Mouse (Mus musculus): ENCODE measurements around the gene Gm5152. TPM values are rescaled to one million over a fixed set of nuclear protein-coding genes. Genes with fewer than 3 reads are reported as not detected.
"Not testable (repeated sequence)": the region's sequence is repeated elsewhere in the genome, so short reads cannot be mapped to it uniquely, and the experiment has no call there.

Gene Gm5152
- not detected in 2 replicates for polyA plus RNA-seq (2014; fragmentation: Nextera tagmentation; extraction: Ambion mirVana)

DNA sequence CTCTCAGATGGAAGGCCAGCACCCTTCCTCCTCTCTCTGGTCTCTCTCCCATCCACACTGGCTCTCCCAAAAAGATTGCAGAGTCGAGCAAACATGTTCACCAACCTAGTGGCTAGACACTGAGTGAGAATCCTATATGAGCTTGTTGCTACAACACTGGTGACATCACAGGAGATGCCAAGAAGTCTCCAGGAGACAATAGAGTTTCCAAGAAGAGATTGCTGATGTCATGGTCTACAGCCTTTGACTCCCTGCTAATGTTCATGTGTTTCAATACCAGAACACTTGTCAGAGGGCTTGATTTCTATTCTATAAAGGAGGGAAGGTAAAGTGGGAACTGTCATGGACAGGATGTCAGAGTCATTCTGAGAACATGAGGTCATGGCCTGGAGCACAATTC is at the start of gene Gm5152:
Gene Gm5152, minus strand, starts transcription at position 101 of the 400 bp plus-strand sequence.
- H3K27me3 ChIP-seq (ENCODE audit: control insufficient read depth, insufficient read depth, low read length); H3K4me2 ChIP-seq (ENCODE audit: low read length); H3K9ac ChIP-seq (replicated peaks; ENCODE audit: low read length); H3K9me3 ChIP-seq (ENCODE audit: control insufficient read depth, low read length); H3K27ac ChIP-seq (replicated peaks; ENCODE audit: low read depth, low read length); ATAC-seq (ENCODE audit: low FRiP score, low TSS enrichment); H3K36me3 ChIP-seq (ENCODE audit: control insufficient read depth, insufficient read depth, low read length); DNase-seq; H3K4me1 ChIP-seq (ENCODE audit: control insufficient read depth, insufficient read depth, low read length); H3K4me3 ChIP-seq (replicated peaks; ENCODE audit: low read depth, low read length): not testable (repeated sequence)
- WGBS: no CpG with 5 or more reads among the region's 1 CpGs

DNA sequence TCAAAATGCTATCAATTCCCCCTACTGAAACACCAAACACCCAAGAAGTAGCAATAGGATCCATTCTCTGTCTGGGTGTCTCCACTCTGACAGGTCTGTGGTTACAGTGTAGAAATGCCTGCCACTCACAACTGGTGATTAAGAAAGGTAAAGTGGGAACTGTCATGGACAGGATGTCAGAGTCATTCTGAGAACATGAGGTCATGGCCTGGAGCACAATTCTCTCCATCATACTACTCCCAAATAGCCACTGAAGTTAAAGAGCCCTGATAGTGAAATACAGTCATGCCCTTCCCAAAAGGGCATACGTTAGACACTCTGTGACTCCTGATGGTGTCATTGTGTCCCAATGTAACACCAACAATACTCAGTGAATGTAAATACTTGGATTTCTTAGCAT is 8.4 kb upstream of the Gm5152 start:
- H3K36me3 ChIP-seq (ENCODE audit: control insufficient read depth, insufficient read depth, low read length); H3K4me1 ChIP-seq (ENCODE audit: control insufficient read depth, insufficient read depth, low read length); H3K4me3 ChIP-seq (replicated peaks; ENCODE audit: low read depth, low read length); H3K27me3 ChIP-seq (ENCODE audit: control insufficient read depth, insufficient read depth, low read length); H3K4me2 ChIP-seq (ENCODE audit: low read length); H3K9me3 ChIP-seq (ENCODE audit: control insufficient read depth, low read length); H3K9ac ChIP-seq (replicated peaks; ENCODE audit: low read length); DNase-seq; H3K27ac ChIP-seq (replicated peaks; ENCODE audit: low read depth, low read length); ATAC-seq (ENCODE audit: low FRiP score, low TSS enrichment): not testable (repeated sequence)
- WGBS: 95% methylated on average over 1 of the region's 1 CpGs

DNA sequence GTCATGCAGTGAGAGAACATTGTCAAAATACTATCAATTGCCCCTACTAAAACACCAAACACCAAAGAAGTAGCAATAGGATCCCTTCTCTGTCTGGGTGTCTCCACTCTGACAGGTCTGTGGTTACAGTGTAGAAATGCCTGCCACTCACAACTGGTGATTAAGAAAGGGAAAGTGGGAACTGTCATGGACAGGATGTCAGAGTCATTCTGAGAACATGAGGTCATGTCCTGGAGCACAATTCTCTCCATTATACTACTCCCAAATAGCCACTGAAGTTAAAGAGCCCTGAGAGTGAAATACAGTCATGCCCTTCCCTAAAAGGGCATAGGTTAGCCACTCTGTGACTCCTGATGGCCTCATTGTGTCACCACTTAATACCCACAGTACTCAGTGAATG is 556 bp downstream of the Gm5152 start:
- H3K4me2 ChIP-seq (ENCODE audit: low read length); DNase-seq; H3K36me3 ChIP-seq (ENCODE audit: control insufficient read depth, insufficient read depth, low read length); ATAC-seq (ENCODE audit: low FRiP score, low TSS enrichment); H3K4me3 ChIP-seq (replicated peaks; ENCODE audit: low read depth, low read length); H3K4me1 ChIP-seq (ENCODE audit: control insufficient read depth, insufficient read depth, low read length); H3K27me3 ChIP-seq (ENCODE audit: control insufficient read depth, insufficient read depth, low read length); H3K9ac ChIP-seq (replicated peaks; ENCODE audit: low read length); H3K27ac ChIP-seq (replicated peaks; ENCODE audit: low read depth, low read length); H3K9me3 ChIP-seq (ENCODE audit: control insufficient read depth, low read length): not testable (repeated sequence)

DNA sequence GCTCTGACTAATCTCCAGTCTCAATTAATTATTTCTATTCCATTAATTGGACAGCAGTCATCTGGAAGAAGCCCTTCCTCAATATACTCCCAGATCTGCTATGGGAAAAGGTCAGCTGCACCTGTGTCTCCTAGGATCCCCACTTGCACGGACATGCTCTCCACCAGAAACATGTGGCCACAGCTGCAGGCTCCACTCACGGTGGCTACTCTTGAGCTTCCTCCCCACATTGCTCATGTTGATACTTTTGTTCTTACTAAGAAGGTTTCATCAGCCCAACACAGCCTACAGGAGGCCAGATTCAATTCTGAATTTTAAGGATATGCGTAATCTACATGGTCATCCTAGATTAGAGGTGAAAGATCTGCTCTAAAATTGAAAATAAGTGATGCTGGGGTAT is 5.9 kb downstream of the Gm5152 start:
- not testable (repeated sequence) for ATAC-seq (ENCODE audit: low FRiP score, low TSS enrichment); H3K36me3 ChIP-seq (ENCODE audit: control insufficient read depth, insufficient read depth, low read length); H3K4me2 ChIP-seq (ENCODE audit: low read length); DNase-seq; H3K4me3 ChIP-seq (replicated peaks; ENCODE audit: low read depth, low read length); H3K9me3 ChIP-seq (ENCODE audit: control insufficient read depth, low read length); H3K27me3 ChIP-seq (ENCODE audit: control insufficient read depth, insufficient read depth, low read length); H3K4me1 ChIP-seq (ENCODE audit: control insufficient read depth, insufficient read depth, low read length); H3K27ac ChIP-seq (replicated peaks; ENCODE audit: low read depth, low read length); H3K9ac ChIP-seq (replicated peaks; ENCODE audit: low read length)
- WGBS: 94% methylated on average over 3 of the region's 3 CpGs

DNA sequence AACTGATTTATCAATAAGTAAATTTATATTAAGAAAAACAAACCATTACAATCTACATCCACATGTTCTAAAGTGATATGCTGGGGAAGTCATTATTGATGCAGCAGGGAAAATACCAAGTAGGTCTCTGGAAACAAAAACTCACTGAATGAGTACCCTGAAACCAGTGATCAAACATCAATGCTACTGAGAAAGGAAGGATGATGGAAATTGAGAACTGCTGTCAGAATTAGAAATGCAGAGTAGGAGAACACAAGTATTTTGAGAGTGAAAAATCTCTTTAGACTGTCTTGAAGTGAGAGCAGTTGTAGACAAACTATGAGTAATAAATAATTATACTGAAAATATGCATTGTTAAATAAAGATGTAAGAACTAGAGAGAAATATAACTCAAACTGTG is 26.0 kb downstream of the Gm5152 start:
- no peaks in the 10 kb centered on the region for H3K4me1 ChIP-seq (ENCODE audit: control insufficient read depth, insufficient read depth, low read length)
- no peak for DNase-seq

DNA sequence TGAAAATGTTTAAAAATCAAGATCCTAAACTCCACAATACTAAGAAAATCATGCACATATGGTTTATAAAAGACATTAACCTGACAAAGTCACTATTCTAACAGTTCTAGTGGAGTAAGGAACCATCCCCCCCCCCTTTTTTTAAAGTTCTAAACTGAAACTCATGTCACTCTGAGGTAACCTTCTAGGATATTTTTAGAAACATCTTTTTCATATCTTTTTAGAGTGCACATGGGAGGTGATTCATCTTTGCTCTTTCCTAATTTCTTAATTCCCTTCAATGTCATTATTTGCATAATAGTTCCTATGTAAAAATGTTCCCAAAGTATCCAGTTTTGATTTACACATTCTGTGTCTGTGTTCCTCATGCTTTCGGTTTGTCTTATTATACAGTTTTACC is 43.3 kb downstream of the Gm5152 start:
- DNase-seq (no peak), ATAC-seq (ENCODE audit: low FRiP score, low TSS enrichment) (no peak)
- no peaks in the 10 kb centered on the region for H3K4me1 ChIP-seq (ENCODE audit: control insufficient read depth, insufficient read depth, low read length)
- H3K9me3 ChIP-seq (ENCODE audit: control insufficient read depth, low read length): no peaks in the 10 kb centered on the region
- no peak overlapping the region for H3K9ac ChIP-seq (replicated peaks; ENCODE audit: low read length)
- no peaks in the 10 kb centered on the region for H3K27me3 ChIP-seq (ENCODE audit: control insufficient read depth, insufficient read depth, low read length)
- no peak overlapping the region for H3K27ac ChIP-seq (replicated peaks; ENCODE audit: low read depth, low read length)
- no peak overlapping the region for H3K4me2 ChIP-seq (ENCODE audit: low read length)
- no peak overlapping the region for H3K4me3 ChIP-seq (replicated peaks; ENCODE audit: low read depth, low read length)
- H3K36me3 ChIP-seq (ENCODE audit: control insufficient read depth, insufficient read depth, low read length): no peaks in the 10 kb centered on the region
- 98% methylated on average over 1 of the region's 1 CpGs for WGBS

More for the DNA sequence above, 26.0 kb downstream of the Gm5152 start:
- no peak overlapping the region for H3K27ac ChIP-seq (replicated peaks; ENCODE audit: low read depth, low read length)
- no peak overlapping the region for H3K9ac ChIP-seq (replicated peaks; ENCODE audit: low read length)
- H3K27me3 ChIP-seq (ENCODE audit: control insufficient read depth, insufficient read depth, low read length): no peaks in the 10 kb centered on the region
- H3K4me3 ChIP-seq (replicated peaks; ENCODE audit: low read depth, low read length): no peak overlapping the region
- no peak overlapping the region for H3K4me2 ChIP-seq (ENCODE audit: low read length)
- H3K36me3 ChIP-seq (ENCODE audit: control insufficient read depth, insufficient read depth, low read length): no peaks in the 10 kb centered on the region
- no peaks in the 10 kb centered on the region for H3K9me3 ChIP-seq (ENCODE audit: control insufficient read depth, low read length)
- no peak for ATAC-seq (ENCODE audit: low FRiP score, low TSS enrichment)

DNA sequence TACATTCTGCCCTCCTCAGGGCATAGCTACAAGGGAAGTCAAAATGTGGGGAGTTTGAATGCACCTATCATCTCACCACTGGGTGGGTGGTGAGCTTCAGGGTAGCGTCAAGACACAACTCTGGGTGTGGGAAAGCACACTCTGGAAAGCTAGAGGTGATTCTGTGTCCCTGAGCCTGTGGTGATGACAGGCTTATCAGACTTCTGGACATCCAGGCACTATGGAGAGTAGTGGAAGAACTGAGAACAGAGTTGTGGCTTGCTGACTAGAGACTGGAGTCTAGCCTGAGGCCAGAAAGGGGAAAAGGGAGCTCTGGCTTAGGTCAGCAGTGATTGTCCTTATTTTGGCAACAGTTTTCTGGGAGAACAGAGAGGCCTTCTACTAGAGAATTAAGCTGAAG is 49.4 kb downstream of the Gm5152 start:
- Histone ChIP-seq H3K9me3 (ENCODE audit: control insufficient read depth, low read length) (no peaks in the 10 kb centered on the region), H3K4me2 (ENCODE audit: low read length) (no peak overlapping the region), H3K36me3 (ENCODE audit: control insufficient read depth, insufficient read depth, low read length) (no peaks in the 10 kb centered on the region), H3K4me1 (ENCODE audit: control insufficient read depth, insufficient read depth, low read length) (no peaks in the 10 kb centered on the region), H3K4me3 (replicated peaks; ENCODE audit: low read depth, low read length) (no peak overlapping the region), H3K9ac (replicated peaks; ENCODE audit: low read length) (no peak overlapping the region), H3K27ac (replicated peaks; ENCODE audit: low read depth, low read length) (no peak overlapping the region), H3K27me3 (ENCODE audit: control insufficient read depth, insufficient read depth, low read length) (no peaks in the 10 kb centered on the region)
- WGBS: 88% methylated on average over 1 of the region's 1 CpGs
- no peak for DNase-seq
- no peak for ATAC-seq (ENCODE audit: low FRiP score, low TSS enrichment)

Measured in midbrain, embryonic 14.5 days (tissue).